Mouse (Mus musculus): ENCODE data around the gene Pnkd. TPM values are rescaled to one million over a fixed set of nuclear protein-coding genes. Genes with fewer than 3 reads are reported as not detected.

Pnkd gene
- total and polyA plus RNA-seq, 3 experiments = 45.5 to 318 (median 154) TPM

- dilution Hi-C loops (cut with MboI; ENCODE audit: extremely low pct_ligation_motif_present, extremely low pct_unique_long_range_greater_than_20kb, low sequenced_read_pairs) (no loop called here), in situ Hi-C loops (cut with MboI; ENCODE audit: low pct_ligation_motif_present, low pct_unique_long_range_greater_than_20kb, low sequenced_read_pairs) (no loop called here)
- H3K9ac ChIP-seq (ENCODE audit: insufficient read depth, low read depth) = peak overlapping the region; percentile 77
- peak overlapping the region; percentile 69 for H3K4me2 ChIP-seq (ENCODE audit: insufficient read depth, low read depth, poor library complexity, severe bottlenecking)
- DNase-seq (ENCODE audit: extremely low read depth) = peak; percentile 97
- no peaks in the 10 kb centered on the region; the same call in 1 of the 2 replicates for H3K79me2 ChIP-seq (replicated peaks; ENCODE audit: control insufficient read depth, extremely low read depth, insufficient read depth, poor library complexity, severe bottlenecking)
- peak overlapping the region; percentile 87 for H3K27ac ChIP-seq (ENCODE audit: insufficient read depth, low read depth)
- H3K9me3 ChIP-seq (replicated peaks; ENCODE audit: low read length) = no peaks in the 10 kb centered on the region
- peaks cover 31 to 74% of the 10 kb centered on the region in 2 experiments for H3K4me1 ChIP-seq (ENCODE audit: control insufficient read depth in 1 of 2, insufficient read depth in 2 of 2)
- H3K4me3 ChIP-seq (replicated peaks in 1 of 3; ENCODE audit: low read depth in 2 of 3, low read length in 2 of 3, poor library complexity in 1 of 3) = peak overlapping the region; percentile 53 to 57 (median 55)
- peaks cover 0 to 23% of the 10 kb centered on the region in 2 experiments for H3K36me3 ChIP-seq (replicated peaks in 1 of 2; ENCODE audit: control insufficient read depth in 1 of 2, insufficient read depth in 1 of 2, low read length in 1 of 2)
- no peaks in the 10 kb centered on the region for H3K27me3 ChIP-seq (replicated peaks)
- no peak for TF ChIP-seq E2F4 (IDR thresholded peaks at IDR 0.05; ENCODE audit: insufficient replicate concordance, low read depth, low read length)
- peak; percentile 97 for TF ChIP-seq MAZ (IDR thresholded peaks at IDR 0.05; ENCODE audit: low read depth, low read length)
- peak; percentile 59; the same call in 1 of the 2 replicates for TF ChIP-seq KAT2A (IDR thresholded peaks at IDR 0.05; ENCODE audit: insufficient replicate concordance, low read length)
- TF ChIP-seq USF1 (IDR thresholded peaks at IDR 0.05; ENCODE audit: low read depth, low read length) = no peak
- TF ChIP-seq JUND (conservative IDR thresholded peaks at IDR 0.05; ENCODE audit: low read depth, low read length) = peak; percentile 7; the same call in 1 of the 2 replicates
- TF ChIP-seq POLR2AphosphoS2 (IDR thresholded peaks at IDR 0.05; ENCODE audit: low read depth, low read length) = no peak
- TF ChIP-seq CHD1 (IDR thresholded peaks at IDR 0.05; ENCODE audit: low read depth, low read length) = no peak
- TF ChIP-seq PAX5 (IDR thresholded peaks at IDR 0.05; ENCODE audit: low read length) = no peak
- TF ChIP-seq ZC3H11A (IDR thresholded peaks at IDR 0.05; ENCODE audit: low read depth, low read length) = no peak
- no peak for TF ChIP-seq USF2 (conservative IDR thresholded peaks at IDR 0.05; ENCODE audit: low read depth, low read length)
- peak; percentile 75 for TF ChIP-seq ETS1 (conservative IDR thresholded peaks at IDR 0.05; ENCODE audit: low read depth, low read length)
- TF ChIP-seq ZNF384 (IDR thresholded peaks at IDR 0.05; ENCODE audit: low read depth, low read length) = no peak; the same call in 1 of the 2 replicates
- 0 out of 2 replicates have a peak, but pooled peaks have one; percentile 41 for TF ChIP-seq MYC (IDR thresholded peaks at IDR 0.05; ENCODE audit: low read depth, low read length)
- peak in 1 of 2 experiments; percentile 82; a peak in 2 of 4 replicates for TF ChIP-seq CTCF (conservative IDR thresholded peaks at IDR 0.05 in 1 of 2, IDR thresholded peaks at IDR 0.05 in 1 of 2; ENCODE audit: low read depth in 2 of 2, low read length in 2 of 2)
- peak; percentile 75 for TF ChIP-seq MEF2A (IDR thresholded peaks at IDR 0.05; ENCODE audit: borderline replicate concordance, low read depth, low read length)
- TF ChIP-seq SMC3 (IDR thresholded peaks at IDR 0.05; ENCODE audit: low read depth, low read length) = peak; percentile 80
- TF ChIP-seq MAFK (IDR thresholded peaks at IDR 0.05; ENCODE audit: insufficient replicate concordance, low read length) = peak; percentile 22; the same call in 1 of the 2 replicates
- TF ChIP-seq NELFE (IDR thresholded peaks at IDR 0.05; ENCODE audit: low read depth, low read length) = peak; percentile 53; the same call in 1 of the 2 replicates
- TF ChIP-seq MAX (IDR thresholded peaks at IDR 0.05; ENCODE audit: low read length) = 0 out of 2 replicates have a peak, but pooled peaks have one; percentile 52
- TF ChIP-seq GABPA (IDR thresholded peaks at IDR 0.05; ENCODE audit: insufficient replicate concordance, low read depth, low read length) = no peak; the same call in 1 of the 2 replicates
- peak; percentile 83 for TF ChIP-seq TCF12 (IDR thresholded peaks at IDR 0.05; ENCODE audit: low read depth, low read length)
- TF ChIP-seq EP300 (IDR thresholded peaks at IDR 0.05; ENCODE audit: low read length) = peak; percentile 7; the same call in 1 of the 2 replicates
- peak; percentile 85 for TF ChIP-seq IRF4 (IDR thresholded peaks at IDR 0.05; ENCODE audit: low read depth, low read length)
- peak; percentile 92 for TF ChIP-seq UBTF (IDR thresholded peaks at IDR 0.05; ENCODE audit: low read depth, low read length)
- TF ChIP-seq SIN3A (IDR thresholded peaks at IDR 0.05; ENCODE audit: low read length) = peak; percentile 99
- TF ChIP-seq HCFC1 (IDR thresholded peaks at IDR 0.05; ENCODE audit: low read depth, low read length) = peak; percentile 75
- TF ChIP-seq RAD21 (IDR thresholded peaks at IDR 0.05; ENCODE audit: low read depth, low read length) = peak; percentile 63
- no peak for TF ChIP-seq JUN (IDR thresholded peaks at IDR 0.05; ENCODE audit: insufficient read depth, low read depth, low read length)
- TF ChIP-seq BHLHE40 (IDR thresholded peaks at IDR 0.05; ENCODE audit: low read depth, low read length) = peak; percentile 70
- TF ChIP-seq RCOR1 (conservative IDR thresholded peaks at IDR 0.05; ENCODE audit: low read depth, low read length) = peak; percentile 96
- TF ChIP-seq ZMIZ1 (IDR thresholded peaks at IDR 0.05; ENCODE audit: low read depth, low read length) = 0 out of 2 replicates have a peak, but pooled peaks have one; percentile 17
- peak; percentile 82 for TF ChIP-seq ELF1 (IDR thresholded peaks at IDR 0.05; ENCODE audit: low read depth, low read length)
- TF ChIP-seq MXI1 (IDR thresholded peaks at IDR 0.05; ENCODE audit: low read depth, low read length) = peak; percentile 89
- TF ChIP-seq ZKSCAN1 (IDR thresholded peaks at IDR 0.05; ENCODE audit: borderline replicate concordance, low read depth, low read length) = no peak
- TF ChIP-seq NRF1 (IDR thresholded peaks at IDR 0.05; ENCODE audit: low read depth, low read length) = no peak
- peak; percentile 19; the same call in 1 of the 2 replicates for TF ChIP-seq CHD2 (IDR thresholded peaks at IDR 0.05; ENCODE audit: low read length)
- TF ChIP-seq POLR2A (IDR thresholded peaks at IDR 0.05; ENCODE audit: low read depth, low read length) = peak; percentile 70
- TF ChIP-seq TBP (conservative IDR thresholded peaks at IDR 0.05; ENCODE audit: low read depth, low read length) = peak; percentile 62; the same call in 1 of the 2 replicates
Observed at GRCm38 (mm10) chr1:74386714-74387385, 102.1 kb downstream of the Pnkd start.
